Mouse (Mus musculus) myocyte (in vitro differentiated cells): Measurements from ENCODE around the gene Lamc3. TPM values are rescaled to one million over a fixed set of nuclear protein-coding genes. Genes with fewer than 3 reads are reported as not detected.

Experiments used
- H3K27me3 ChIP-seq: one replicate; pipeline ENCODE4 v1.6.1; 2011; ENCODE audit not compliant: control insufficient read depth, insufficient read depth, insufficient read length
- H3K36me3 ChIP-seq: one replicate; pipeline ENCODE4 v1.6.1; 2011; ENCODE audit not compliant: control insufficient read depth, insufficient read depth
- H3K4me2 ChIP-seq: one replicate; pipeline ENCODE4 v1.6.1; 2011; ENCODE audit warnings: low read depth, control low read depth
- H3K4me3 ChIP-seq: one replicate; pipeline ENCODE4 v1.5.1; 2011; ENCODE audit warnings: mild to moderate bottlenecking, control low read depth, moderate library complexity
- H3K79me2 ChIP-seq: one replicate; pipeline ENCODE4 v1.6.1; 2011; ENCODE audit not compliant: control insufficient read depth, insufficient read depth
- H3ac ChIP-seq: one replicate; pipeline ENCODE4 v1.6.1; 2011; ENCODE audit not compliant: control insufficient read depth, insufficient read length
- CEBPB ChIP-seq: IDR thresholded peaks from 2 replicates; pipeline ENCODE4 v1.6.1; 2011; ENCODE audit warnings: mild to moderate bottlenecking, moderate library complexity; ENCODE audit not compliant: poor library complexity, insufficient read depth, severe bottlenecking
- E2F4 ChIP-seq: IDR thresholded peaks from one replicate; pipeline ENCODE4 v1.6.1; 2011; ENCODE audit warnings: mild to moderate bottlenecking, control low read depth, moderate library complexity; ENCODE audit not compliant: insufficient read depth
- MAX ChIP-seq: IDR thresholded peaks from one replicate; pipeline ENCODE4 v1.6.1; 2011; ENCODE audit warnings: low read depth, mild to moderate bottlenecking, control low read depth
- MYOD1 ChIP-seq, 3 experiments: IDR thresholded peaks; one replicate each; pipeline ENCODE4 v1.6.1; 2011; ENCODE audit warnings: control low read depth in 2 of 3, low read depth in 2 of 3, mild to moderate bottlenecking in 2 of 3, moderate library complexity in 1 of 3; ENCODE audit not compliant: insufficient read length in 2 of 3, control insufficient read depth in 1 of 3
- MYOG ChIP-seq, 3 experiments: IDR thresholded peaks; one replicate each; pipeline ENCODE4 v1.6.1; 2011; ENCODE audit warnings: control low read depth in 2 of 3, low read depth in 2 of 3, mild to moderate bottlenecking in 2 of 3; ENCODE audit not compliant: insufficient read length in 2 of 3, control insufficient read depth in 1 of 3, insufficient read depth in 1 of 3
- POLR2A ChIP-seq: IDR thresholded peaks from one replicate; pipeline ENCODE4 v1.6.1; 2011; ENCODE audit warnings: low read depth, mild to moderate bottlenecking, control low read depth, moderate library complexity; ENCODE audit not compliant: insufficient read length
- POLR2AphosphoS2 ChIP-seq: IDR thresholded peaks from one replicate; pipeline ENCODE4 v1.6.1; 2011; ENCODE audit warnings: low read depth, control low read depth; ENCODE audit not compliant: insufficient read length
- REST ChIP-seq: IDR thresholded peaks from one replicate; pipeline ENCODE4 v1.6.1; 2011; ENCODE audit warnings: mild to moderate bottlenecking, control low read depth, moderate library complexity; ENCODE audit not compliant: insufficient read depth, insufficient read length
- SRF ChIP-seq: IDR thresholded peaks from one replicate; pipeline ENCODE4 v1.6.1; 2011; ENCODE audit warnings: low read depth; ENCODE audit not compliant: control insufficient read depth, insufficient read length
- TCF12 ChIP-seq: IDR thresholded peaks from one replicate; pipeline ENCODE4 v1.6.1; 2011; ENCODE audit warnings: mild to moderate bottlenecking, control low read depth; ENCODE audit not compliant: poor library complexity, insufficient read depth, severe bottlenecking
- TCF3 ChIP-seq: IDR thresholded peaks from one replicate; pipeline ENCODE4 v1.6.1; 2011; ENCODE audit warnings: low read depth, control low read depth; ENCODE audit not compliant: insufficient read length
- USF1 ChIP-seq: IDR thresholded peaks from one replicate; pipeline ENCODE4 v1.6.1; 2011; ENCODE audit warnings: low read depth, mild to moderate bottlenecking, control low read depth, moderate library complexity
- polyA plus RNA-seq: library from polyadenylated mRNA; unstranded; fragments of >200 nt; fragmentation: generic; extraction: Trizol; gene quantifications from one replicate; pipeline ENCODE4 v1.2.1, GENCODE M21; 2012; ENCODE audit warnings: missing spikeins

Lamc3 gene
- polyA plus RNA-seq, 1 experiment = 0.22 TPM

DNA sequence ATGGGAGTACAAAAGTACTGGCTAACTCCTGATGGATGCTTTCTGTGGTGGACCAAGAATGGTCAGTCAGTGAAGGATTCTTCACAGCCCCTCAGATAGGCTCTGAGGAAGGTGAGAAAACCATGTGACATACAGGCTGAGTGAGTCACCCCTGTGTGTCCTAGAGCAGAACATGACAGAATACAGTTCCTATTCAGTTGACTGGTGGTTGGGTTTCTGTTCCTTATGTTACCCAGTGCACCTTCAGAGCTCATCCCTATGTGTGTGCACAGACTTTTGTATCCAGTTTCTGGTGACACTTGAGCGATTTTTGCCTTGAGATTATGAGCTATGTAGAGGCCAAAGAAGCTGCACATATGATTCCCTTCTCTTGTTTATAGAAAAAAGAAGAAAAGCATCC, 100.7 kb downstream of the Lamc3 start:
- no peak overlapping the region for H3ac ChIP-seq
- peaks cover 74% of the 10 kb centered on the region for H3K36me3 ChIP-seq
- TF ChIP-seq MAX (no peak), USF1 (no peak), SRF (no peak), MYOD1 (IDR thresholded peaks at IDR 0.05; ENCODE audit: control insufficient read depth in 1 of 3, insufficient read length in 2 of 3, low read depth in 2 of 3) (no peak), TCF12 (no peak), POLR2AphosphoS2 (no peak)
- H3K27me3 ChIP-seq = no peaks in the 10 kb centered on the region
- no peak overlapping the region for H3K4me2 ChIP-seq
- no peak overlapping the region for H3K4me3 ChIP-seq
- no peaks in the 10 kb centered on the region for H3K79me2 ChIP-seq

DNA sequence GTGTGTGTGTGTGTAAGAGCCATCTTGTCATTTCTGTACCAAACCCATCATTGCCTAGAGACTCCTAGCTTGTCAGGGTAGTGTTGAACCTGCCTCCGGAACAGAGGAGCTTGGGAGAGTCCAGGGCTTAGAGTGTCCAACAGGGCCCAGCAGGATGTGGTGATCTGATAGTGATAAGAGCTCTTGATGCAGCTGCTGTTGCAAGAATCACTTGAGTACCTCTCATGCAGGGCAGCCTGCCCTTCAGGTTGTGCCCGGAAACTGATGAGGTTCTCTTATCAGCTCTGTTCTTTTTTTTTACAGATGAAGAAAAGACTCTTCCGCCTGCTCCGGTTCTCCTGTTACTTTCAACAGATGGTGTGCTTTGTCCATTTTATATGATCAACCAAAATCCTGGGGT, 103.9 kb downstream of the Lamc3 start:
- H3K4me3 ChIP-seq = no peak overlapping the region
- peaks cover 63% of the 10 kb centered on the region for H3K36me3 ChIP-seq
- no peak overlapping the region for H3K4me2 ChIP-seq
- TF ChIP-seq MYOD1 (IDR thresholded peaks at IDR 0.05; ENCODE audit: control insufficient read depth in 1 of 3, insufficient read length in 2 of 3, low read depth in 2 of 3) (no peak), MYOG (IDR thresholded peaks at IDR 0.05; ENCODE audit: control insufficient read depth in 1 of 3, insufficient read depth in 1 of 3, insufficient read length in 2 of 3, low read depth in 2 of 3) (no peak), POLR2AphosphoS2 (no peak), E2F4 (no peak), CEBPB (no peak), MAX (no peak), POLR2A (no peak), TCF3 (no peak), USF1 (no peak), REST (no peak), TCF12 (no peak), SRF (no peak)
- H3K79me2 ChIP-seq = no peaks in the 10 kb centered on the region
- no peak overlapping the region for H3ac ChIP-seq
- no peaks in the 10 kb centered on the region for H3K27me3 ChIP-seq

DNA sequence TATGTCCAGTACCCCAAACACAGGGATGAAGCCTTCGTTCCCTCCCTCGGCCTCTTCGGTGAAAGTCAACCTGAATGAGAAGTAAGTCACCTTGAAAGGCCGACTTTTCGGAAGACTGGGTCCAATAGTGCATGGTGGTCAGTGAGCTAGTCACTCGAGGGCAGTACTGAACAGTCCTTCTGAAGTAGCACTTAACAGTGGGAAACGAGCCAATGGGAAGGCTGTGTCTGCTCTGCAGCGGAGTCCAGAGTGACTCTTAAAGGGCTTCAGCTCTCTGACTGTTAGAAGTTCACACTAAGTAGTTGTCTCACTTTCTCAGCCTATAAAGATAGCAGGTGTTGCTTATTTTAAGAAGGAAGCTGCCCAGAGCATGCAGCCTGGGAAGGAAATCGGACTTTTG, 107.8 kb downstream of the Lamc3 start:
- TF ChIP-seq POLR2A (no peak), E2F4 (no peak), TCF12 (no peak), SRF (no peak)
- no peak overlapping the region for H3K4me2 ChIP-seq
- peaks cover 67% of the 10 kb centered on the region for H3K36me3 ChIP-seq
- no peak overlapping the region for H3ac ChIP-seq
- no peaks in the 10 kb centered on the region for H3K27me3 ChIP-seq
- H3K4me3 ChIP-seq = no peak overlapping the region
- H3K79me2 ChIP-seq = no peaks in the 10 kb centered on the region

DNA sequence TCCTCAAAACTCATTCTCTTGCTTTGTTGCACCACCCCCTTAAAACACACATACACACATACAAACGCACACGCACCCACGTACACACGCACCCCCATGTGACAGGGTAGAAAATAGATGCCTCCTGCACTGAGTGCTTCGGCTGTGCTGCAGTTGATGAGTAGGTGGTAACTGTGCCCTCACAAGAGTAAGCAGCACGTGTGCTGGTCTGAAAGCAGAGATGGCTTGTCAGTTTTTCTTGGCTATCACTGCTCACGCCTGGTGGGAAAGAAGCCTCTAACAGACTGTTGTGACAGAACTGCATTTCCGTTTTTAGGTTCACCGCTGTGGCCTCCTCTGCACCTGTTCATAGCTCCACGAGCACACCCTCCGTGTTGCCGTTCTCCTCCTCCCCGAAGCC, 109.0 kb downstream of the Lamc3 start:
- no peak overlapping the region for H3K4me3 ChIP-seq

More for the DNA sequence above, 109.0 kb downstream of the Lamc3 start:
- peaks cover 67% of the 10 kb centered on the region for H3K36me3 ChIP-seq
- H3K79me2 ChIP-seq = no peaks in the 10 kb centered on the region
- no peak overlapping the region for H3K4me2 ChIP-seq
- no peak for TF ChIP-seq E2F4
- no peak for TF ChIP-seq TCF3
- TF ChIP-seq POLR2A = no peak
- TF ChIP-seq MYOG (IDR thresholded peaks at IDR 0.05; ENCODE audit: control insufficient read depth in 1 of 3, insufficient read depth in 1 of 3, insufficient read length in 2 of 3, low read depth in 2 of 3) = no peak
- no peak for TF ChIP-seq REST
- no peak for TF ChIP-seq POLR2AphosphoS2
- TF ChIP-seq MYOD1 (IDR thresholded peaks at IDR 0.05; ENCODE audit: control insufficient read depth in 1 of 3, insufficient read length in 2 of 3, low read depth in 2 of 3) = no peak
- TF ChIP-seq CEBPB = no peak
- no peak for TF ChIP-seq USF1
- TF ChIP-seq MAX = no peak
- no peak for TF ChIP-seq TCF12
- TF ChIP-seq SRF = no peak
- no peaks in the 10 kb centered on the region for H3K27me3 ChIP-seq
- H3ac ChIP-seq = no peak overlapping the region

Other genes with a start within 250 kb of the Lamc3 start
- gene Prdm12, start 247.3 kb upstream of the Lamc3 start, polyA plus RNA-seq = not detected
- gene Exosc2, start 216.6 kb upstream of the Lamc3 start, polyA plus RNA-seq = 25.4 TPM
- gene Abl1, start 198.9 kb upstream of the Lamc3 start, polyA plus RNA-seq = 28.0 TPM
- 1.5 TPM for gene Qrfp, start 76.7 kb upstream of the Lamc3 start, polyA plus RNA-seq
- gene Fibcd1, start 41.3 kb upstream of the Lamc3 start, polyA plus RNA-seq = 0.13 TPM
- gene Aif1l, start 62.8 kb downstream of the Lamc3 start, polyA plus RNA-seq = 159 TPM
- 26.3 TPM for gene Nup214, start 87.1 kb downstream of the Lamc3 start, polyA plus RNA-seq
- 4.7 TPM for gene Fam78a, start 197.6 kb downstream of the Lamc3 start, polyA plus RNA-seq
- gene Plpp7, start 208.2 kb downstream of the Lamc3 start, polyA plus RNA-seq = 60.6 TPM